Mouse (Mus musculus): Measurements from ENCODE around the gene Pus7l. TPM values are rescaled to one million over a fixed set of nuclear protein-coding genes. Genes with fewer than 3 reads are reported as not detected.

Pus7l gene
- 14.7 TPM for polyA plus RNA-seq (2017; shearing (Covaris generic))

DNA sequence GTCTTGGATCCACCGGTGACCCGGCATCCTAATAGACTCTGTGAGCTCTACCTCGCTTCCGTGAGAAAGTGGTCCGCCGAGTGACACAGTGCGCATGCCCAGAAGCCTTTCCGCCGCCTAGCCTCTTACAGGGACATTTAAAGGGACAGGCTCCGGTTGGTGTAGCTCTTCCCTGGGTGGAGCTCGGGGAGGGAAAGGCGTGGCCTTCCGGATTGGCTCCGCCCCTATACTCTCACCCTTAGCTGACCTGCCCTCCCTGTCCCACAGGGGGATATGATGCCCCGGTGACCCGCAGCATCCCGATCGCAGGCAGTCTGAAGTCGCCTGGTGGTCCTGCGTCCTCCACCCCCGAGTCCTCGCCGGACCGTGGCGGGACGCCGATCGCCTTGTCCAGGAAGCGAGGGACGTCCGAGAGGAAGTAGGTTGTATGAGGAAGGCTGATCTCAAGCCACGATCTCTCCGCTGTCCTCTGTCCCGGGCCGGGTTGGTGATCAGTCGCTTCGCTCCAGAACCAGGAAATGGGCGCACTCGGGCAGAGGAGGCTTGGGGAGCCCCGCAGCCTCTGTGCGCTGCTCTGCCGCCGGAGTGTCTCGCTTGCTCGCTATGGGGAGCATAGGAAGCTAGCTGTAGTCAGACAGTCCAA is at the start of gene Pus7l, which contains the start of gene Irak4:
Pus7l (minus strand) TSS at position 139 of the 643 bp plus-strand sequence.
Irak4 (plus strand) TSS at position 235 of the 643 bp plus-strand sequence.

GRCm38 (mm10) chr15:94589219-94590075 is 46.1 kb upstream of the Pus7l start, which contains the start of gene Twf1:
Gene Twf1, minus strand, starts transcription at chr15:94589889.

Other genes with a start within 250 kb of the Pus7l start
- gene Adamts20, start 78.1 kb downstream of the Pus7l start, polyA plus RNA-seq (2017; shearing (Covaris generic)) = 0.11 TPM
- gene Irak4, start 96 bp upstream of the Pus7l start, polyA plus RNA-seq (2017; shearing (Covaris generic)) = 42.7 TPM
- 22.1 TPM for gene Twf1, start 46.3 kb upstream of the Pus7l start, polyA plus RNA-seq (2017; shearing (Covaris generic))
- gene Tmem117, start 85.7 kb upstream of the Pus7l start, polyA plus RNA-seq (2017; shearing (Covaris generic)) = not detected